Mouse (Mus musculus): ENCODE results near the gene Arl3. TPM values are rescaled to one million over a fixed set of nuclear protein-coding genes. Genes with fewer than 3 reads are reported as not detected.
A peak's percentile ranks its signal among the peaks of the same experiment; 100 is the strongest.

The Arl3 gene
- polyA plus RNA-seq, 1 experiment from 2014 or later, result 85.4 TPM

DNA sequence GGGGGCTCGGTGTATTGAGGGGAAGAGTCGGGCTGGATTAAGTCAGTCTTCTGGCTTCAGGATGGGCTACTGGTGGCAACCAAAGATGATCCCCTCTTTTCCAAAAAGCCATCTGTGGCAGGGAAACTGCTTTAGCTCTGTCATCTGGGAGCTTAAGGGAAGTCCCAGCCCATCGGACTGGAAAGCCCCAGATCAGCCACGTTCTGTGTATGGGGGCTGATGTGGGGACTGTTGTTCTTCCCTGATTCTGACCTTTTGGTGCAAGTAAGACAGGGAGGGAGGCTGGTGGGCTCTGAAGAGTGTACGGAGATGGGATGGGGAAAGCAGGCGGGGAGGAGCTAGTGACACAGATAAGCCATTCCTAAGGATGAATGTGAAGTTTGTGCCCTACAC, 48.9 kb downstream of the Arl3 start:
- Histone ChIP-seq H3K27ac (ENCODE audit: low read depth) (peak overlapping the region; percentile 81), H3K4me2 (peak overlapping the region; percentile 61), H3K4me1 (ENCODE audit: insufficient read depth) (peaks cover 33% of the 10 kb centered on the region), H3K4me3 (ENCODE audit: low read depth, low read length) (peak overlapping the region; percentile 14; the same call in 1 of the 2 replicates), H3K36me3 (ENCODE audit: insufficient read depth) (no peaks in the 10 kb centered on the region), H3K9me3 (ENCODE audit: low read depth, low read length) (no peaks in the 10 kb centered on the region), H3K9ac (peak overlapping the region; percentile 20; the same call in 1 of the 2 replicates), H3K27me3 (ENCODE audit: insufficient read depth, low read length) (no peaks in the 10 kb centered on the region)
- WGBS, result 14% methylated on average over 6 of the region's 6 CpGs
- ATAC-seq (ENCODE audit: insufficient read depth), result no peak; the same call in 1 of the 2 replicates
- no peak for TF ChIP-seq CTCF (IDR thresholded peaks at IDR 0.05; ENCODE audit: low read depth)
- DNase-seq, result no peak

DNA sequence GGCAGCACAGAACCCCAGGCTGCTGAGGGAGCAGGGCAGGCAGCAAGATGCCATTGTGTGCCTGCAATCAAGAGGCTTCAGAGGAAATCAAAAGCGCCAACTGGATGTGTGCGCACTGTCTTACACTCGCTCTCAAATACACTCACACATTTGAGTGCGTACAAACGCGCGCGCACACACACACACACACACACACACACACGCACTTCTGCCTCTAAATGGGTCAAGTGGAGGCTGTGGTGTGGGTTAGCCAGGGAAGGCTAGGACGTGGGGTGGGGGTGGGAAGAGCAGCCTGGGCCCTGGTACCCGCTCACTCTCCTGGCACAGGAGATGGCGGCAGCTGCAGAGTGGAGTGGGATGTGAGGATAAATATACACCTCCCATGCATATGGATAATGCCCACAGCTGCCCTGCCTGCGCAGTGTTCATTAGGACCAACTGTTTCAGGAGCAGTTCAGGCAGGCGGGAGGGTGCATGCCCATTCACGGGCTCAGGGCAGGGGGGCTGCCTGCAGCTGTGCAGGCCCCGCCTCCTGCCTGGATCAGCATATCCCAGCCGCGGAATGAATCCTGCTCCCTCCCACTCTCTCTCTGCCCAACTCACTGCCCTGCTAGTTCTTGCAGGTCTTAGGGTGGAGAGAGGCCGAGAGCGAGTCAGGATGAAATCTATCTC, 49.4 kb downstream of the Arl3 start:
- Histone ChIP-seq H3K9me3 (ENCODE audit: low read depth, low read length) (no peaks in the 10 kb centered on the region), H3K36me3 (ENCODE audit: insufficient read depth) (no peaks in the 10 kb centered on the region), H3K4me3 (ENCODE audit: low read depth, low read length) (peak overlapping the region; percentile 14), H3K27me3 (ENCODE audit: insufficient read depth, low read length) (no peaks in the 10 kb centered on the region), H3K4me2 (peak overlapping the region; percentile 61), H3K4me1 (ENCODE audit: insufficient read depth) (peaks cover 34% of the 10 kb centered on the region), H3K27ac (ENCODE audit: low read depth) (peak overlapping the region; percentile 81), H3K9ac (peak overlapping the region; percentile 20)
- DNase-seq (peak; percentile 83), ATAC-seq (ENCODE audit: insufficient read depth) (peak; percentile 84)
- no peak for TF ChIP-seq CTCF (IDR thresholded peaks at IDR 0.05; ENCODE audit: low read depth)
- WGBS, result 7% methylated on average over 20 of the region's 20 CpGs

DNA sequence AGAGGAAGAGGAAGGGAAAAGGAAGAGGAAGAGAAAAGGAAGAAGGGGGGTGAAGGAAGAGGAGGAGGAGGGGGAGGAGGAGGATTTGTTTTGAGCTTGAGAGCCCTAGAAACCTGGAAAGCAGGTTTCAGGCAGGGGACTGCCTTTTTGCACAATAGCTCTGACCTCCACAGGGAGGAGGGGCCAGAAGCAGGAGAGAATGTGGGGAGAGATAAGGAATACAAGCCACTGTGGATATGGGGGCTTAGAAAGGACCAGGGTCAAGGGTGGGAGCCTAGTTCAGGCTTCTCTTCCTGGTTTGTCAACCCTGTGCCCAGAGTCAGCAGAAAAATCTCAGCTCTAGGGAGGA, 49.9 kb downstream of the Arl3 start:
- no peak overlapping the region for H3K9ac ChIP-seq
- no peaks in the 10 kb centered on the region for H3K9me3 ChIP-seq (ENCODE audit: low read depth, low read length)
- no peaks in the 10 kb centered on the region for H3K27me3 ChIP-seq (ENCODE audit: insufficient read depth, low read length)
- H3K4me3 ChIP-seq (ENCODE audit: low read depth, low read length), result peak overlapping the region; percentile 14; the same call in 1 of the 2 replicates
- peak overlapping the region; percentile 81 for H3K27ac ChIP-seq (ENCODE audit: low read depth)
- peak; percentile 52 for DNase-seq
- TF ChIP-seq CTCF (IDR thresholded peaks at IDR 0.05; ENCODE audit: low read depth), result no peak
- ATAC-seq (ENCODE audit: insufficient read depth), result no peak
- no peaks in the 10 kb centered on the region for H3K36me3 ChIP-seq (ENCODE audit: insufficient read depth)
- peaks cover 35% of the 10 kb centered on the region for H3K4me1 ChIP-seq (ENCODE audit: insufficient read depth)
- H3K4me2 ChIP-seq, result peak overlapping the region; percentile 61

DNA sequence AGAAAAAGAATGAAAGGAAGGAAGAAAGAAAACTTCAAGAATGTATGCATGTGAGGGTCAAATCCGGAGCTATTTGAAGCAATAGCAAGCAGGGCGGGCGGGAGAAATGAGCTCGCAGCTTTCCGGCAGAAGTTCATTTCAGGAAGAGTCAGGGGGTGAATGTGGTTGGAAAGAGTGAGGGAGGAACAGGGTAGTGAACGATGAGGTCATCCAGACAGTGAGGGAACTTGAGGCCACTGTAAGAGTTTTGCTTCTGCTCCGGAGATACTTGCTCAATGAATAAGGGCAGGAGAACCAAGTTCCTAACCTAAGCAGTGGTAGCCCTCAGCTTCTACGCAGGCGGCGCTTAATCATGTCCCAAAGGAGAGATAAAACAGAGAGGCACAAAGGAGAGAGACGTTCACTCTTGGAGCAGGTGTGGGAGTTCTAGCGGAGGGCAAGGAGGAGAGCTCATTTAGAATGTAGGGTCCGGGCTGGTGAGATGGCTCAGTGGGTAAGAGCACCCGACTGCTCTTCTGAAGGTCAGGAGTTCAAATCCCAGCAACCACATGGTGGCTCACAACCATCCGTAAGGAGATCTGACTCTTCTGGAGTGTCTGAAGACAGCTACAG, 50.5 kb downstream of the Arl3 start:
- Histone ChIP-seq H3K4me1 (ENCODE audit: insufficient read depth) (peaks cover 36% of the 10 kb centered on the region), H3K4me3 (ENCODE audit: low read depth, low read length) (no peak overlapping the region), H3K36me3 (ENCODE audit: insufficient read depth) (no peaks in the 10 kb centered on the region; the same call in 1 of the 2 replicates), H3K9me3 (ENCODE audit: low read depth, low read length) (no peaks in the 10 kb centered on the region), H3K27ac (ENCODE audit: low read depth) (peak overlapping the region; percentile 14; the same call in 1 of the 2 replicates), H3K9ac (no peak overlapping the region), H3K27me3 (ENCODE audit: insufficient read depth, low read length) (no peaks in the 10 kb centered on the region), H3K4me2 (peak overlapping the region; percentile 23; the same call in 1 of the 2 replicates)
- ATAC-seq (ENCODE audit: insufficient read depth), result no peak
- 21% methylated on average over 15 of the region's 15 CpGs for WGBS
- peak; percentile 68 for DNase-seq
- TF ChIP-seq CTCF (IDR thresholded peaks at IDR 0.05; ENCODE audit: low read depth), result no peak

GRCm38 (mm10) chr19:46521698-46522097, 51.3 kb downstream of the Arl3 start:
- H3K9ac ChIP-seq, result no peak overlapping the region
- no peak overlapping the region for H3K4me2 ChIP-seq
- no peak for TF ChIP-seq CTCF (IDR thresholded peaks at IDR 0.05; ENCODE audit: low read depth)
- H3K36me3 ChIP-seq (ENCODE audit: insufficient read depth), result peaks cover 6% of the 10 kb centered on the region; the same call in 1 of the 2 replicates
- peaks cover 41% of the 10 kb centered on the region for H3K4me1 ChIP-seq (ENCODE audit: insufficient read depth)
- no peak overlapping the region for H3K27ac ChIP-seq (ENCODE audit: low read depth)
- no peak for DNase-seq
- ATAC-seq (ENCODE audit: insufficient read depth), result no peak
- H3K27me3 ChIP-seq (ENCODE audit: insufficient read depth, low read length), result no peaks in the 10 kb centered on the region
- H3K9me3 ChIP-seq (ENCODE audit: low read depth, low read length), result no peaks in the 10 kb centered on the region
- no peak overlapping the region for H3K4me3 ChIP-seq (ENCODE audit: low read depth, low read length)

DNA sequence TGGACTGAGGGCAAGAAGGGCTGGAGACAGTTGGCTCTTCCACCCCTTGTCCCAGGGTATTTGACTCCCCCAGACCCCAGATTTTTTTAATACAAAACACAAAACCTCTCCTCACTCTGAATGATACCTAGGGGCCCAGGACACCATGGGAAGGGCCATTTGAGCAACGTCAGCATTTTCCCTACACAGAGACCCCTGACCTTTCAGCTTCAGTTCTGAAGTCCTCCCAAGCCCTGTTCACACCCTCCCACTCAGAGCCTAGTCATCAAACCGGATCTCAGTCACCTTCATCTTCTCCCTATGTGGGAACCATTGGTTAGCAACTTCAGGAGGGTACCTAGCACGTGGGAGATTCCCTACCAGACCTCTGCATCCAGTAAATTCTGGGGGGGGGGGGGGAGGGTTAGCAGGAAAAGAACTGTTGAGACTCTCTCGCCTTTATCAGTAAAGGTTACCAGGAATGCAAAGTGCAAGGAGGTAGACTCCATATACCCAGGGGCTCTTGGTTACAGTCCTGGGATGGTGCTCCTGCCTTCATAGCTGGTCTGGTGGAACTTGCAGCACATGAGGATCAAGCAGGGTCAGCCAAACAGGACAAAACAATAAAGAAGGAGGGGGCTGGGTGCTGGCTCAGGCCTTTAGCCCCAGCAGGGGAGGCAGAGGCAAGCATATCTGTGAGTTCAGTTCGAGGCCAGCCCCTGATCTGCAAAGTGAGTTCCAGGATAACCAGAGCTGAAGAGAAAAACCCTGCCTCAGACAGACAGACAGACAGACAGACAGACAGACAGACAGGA, 54.0 kb downstream of the Arl3 start:
- DNase-seq (no peak), ATAC-seq (ENCODE audit: insufficient read depth) (0 out of 2 replicates have a peak, but pooled peaks have one; percentile 1)
- Histone ChIP-seq H3K36me3 (ENCODE audit: insufficient read depth) (peaks cover 32% of the 10 kb centered on the region), H3K9ac (no peak overlapping the region), H3K27ac (ENCODE audit: low read depth) (0 out of 2 replicates have a peak overlapping the region, but pooled peaks have one; percentile 61), H3K9me3 (ENCODE audit: low read depth, low read length) (no peaks in the 10 kb centered on the region), H3K4me2 (peak overlapping the region; percentile 50), H3K4me1 (ENCODE audit: insufficient read depth) (peaks cover 33% of the 10 kb centered on the region), H3K27me3 (ENCODE audit: insufficient read depth, low read length) (no peaks in the 10 kb centered on the region), H3K4me3 (ENCODE audit: low read depth, low read length) (no peak overlapping the region)
- no peak for TF ChIP-seq CTCF (IDR thresholded peaks at IDR 0.05; ENCODE audit: low read depth)
- 13% methylated on average over 5 of the region's 5 CpGs for WGBS

Measured in lung, embryonic 14.5 days (tissue).